Mouse (Mus musculus): ENCODE measurements at regions not wholly inside any gene's neighbourhood (a gene's known extent, or its start where the extent isn't known, plus 50 kb on each side); places are given as distances from the start of the nearest gene placed in this dataset.
"Not testable (repeated sequence)": the region's sequence is repeated elsewhere in the genome, so short reads cannot be mapped to it uniquely, and the experiment has no call there.

- WGBS, result 67% methylated on average over 5 of the region's 5 CpGs
- Histone ChIP-seq H3K27me3 (ENCODE audit: control insufficient read depth, insufficient read depth, low read length) (no peaks in the 10 kb centered on the region), H3K4me1 (ENCODE audit: control insufficient read depth, insufficient read depth, insufficient read length) (no peaks in the 10 kb centered on the region), H3K4me3 (ENCODE audit: extremely low read depth, insufficient read depth, insufficient read length) (no peak overlapping the region), H3K36me3 (ENCODE audit: control insufficient read depth, insufficient read depth, low read length) (no peaks in the 10 kb centered on the region), H3K27ac (ENCODE audit: insufficient read depth, low read length) (no peak overlapping the region)
- DNase-seq (ENCODE audit: low read depth in 1 of 2, low spot score in 2 of 2), result no peak
- no peak for TF ChIP-seq POLR2A (IDR thresholded peaks at IDR 0.05; ENCODE audit: low read depth, low read length)
These were observed 61.6 kb downstream of the Zxdb start for GRCm38 (mm10) chrX:94785983-94786382.

GRCm38 (mm10) chrX:94788331-94788920, 64.1 kb downstream of the Zxdb start:
- TF ChIP-seq POLR2A (IDR thresholded peaks at IDR 0.05; ENCODE audit: low read depth, low read length) (no peak), CTCF (IDR thresholded peaks at IDR 0.05; ENCODE audit: extremely low read depth, insufficient read depth, insufficient read length, insufficient replicate concordance) (no peak)
- Histone ChIP-seq H3K4me3 (ENCODE audit: extremely low read depth, insufficient read depth, insufficient read length) (no peak overlapping the region), H3K4me1 (ENCODE audit: control insufficient read depth, insufficient read depth, insufficient read length) (no peaks in the 10 kb centered on the region), H3K27ac (ENCODE audit: insufficient read depth, low read length) (no peak overlapping the region), H3K36me3 (ENCODE audit: control insufficient read depth, insufficient read depth, low read length) (no peaks in the 10 kb centered on the region), H3K27me3 (ENCODE audit: control insufficient read depth, insufficient read depth, low read length) (no peaks in the 10 kb centered on the region)
- 85% methylated on average over 3 of the region's 3 CpGs for WGBS
- DNase-seq (ENCODE audit: low read depth in 1 of 2, low spot score in 2 of 2), result no peak

- DNase-seq (ENCODE audit: low read depth in 1 of 2, low spot score in 2 of 2), result not testable (repeated sequence)
- no CpG with 5 or more reads among the region's 37 CpGs for WGBS
These were observed 72.5 kb downstream of the Zxdb start for GRCm38 (mm10) chrX:94796845-94797244.

GRCm38 (mm10) chrX:94797348-94798182, 73.2 kb downstream of the Zxdb start:
- no CpG with 5 or more reads among the region's 131 CpGs for WGBS
- H3K27me3 ChIP-seq (ENCODE audit: control insufficient read depth, insufficient read depth, low read length); H3K36me3 ChIP-seq (ENCODE audit: control insufficient read depth, insufficient read depth, low read length); DNase-seq (ENCODE audit: low read depth in 1 of 2, low spot score in 2 of 2); H3K4me1 ChIP-seq (ENCODE audit: control insufficient read depth, insufficient read depth, insufficient read length); H3K4me3 ChIP-seq (ENCODE audit: extremely low read depth, insufficient read depth, insufficient read length); H3K27ac ChIP-seq (ENCODE audit: insufficient read depth, low read length): not testable (repeated sequence)

More at GRCm38 (mm10) chrX:94796845-94797244, 72.5 kb downstream of the Zxdb start:
- H3K27me3 ChIP-seq (ENCODE audit: control insufficient read depth, insufficient read depth, low read length); H3K4me1 ChIP-seq (ENCODE audit: control insufficient read depth, insufficient read depth, insufficient read length); H3K36me3 ChIP-seq (ENCODE audit: control insufficient read depth, insufficient read depth, low read length); H3K27ac ChIP-seq (ENCODE audit: insufficient read depth, low read length); H3K4me3 ChIP-seq (ENCODE audit: extremely low read depth, insufficient read depth, insufficient read length): not testable (repeated sequence)

- no CpG with 5 or more reads among the region's 22 CpGs for WGBS
- not testable (repeated sequence) for H3K4me1 ChIP-seq (ENCODE audit: control insufficient read depth, insufficient read depth, insufficient read length); H3K4me3 ChIP-seq (ENCODE audit: extremely low read depth, insufficient read depth, insufficient read length); DNase-seq (ENCODE audit: low read depth in 1 of 2, low spot score in 2 of 2); H3K27me3 ChIP-seq (ENCODE audit: control insufficient read depth, insufficient read depth, low read length); H3K27ac ChIP-seq (ENCODE audit: insufficient read depth, low read length); H3K36me3 ChIP-seq (ENCODE audit: control insufficient read depth, insufficient read depth, low read length)
These were observed 73.8 kb downstream of the Zxdb start for GRCm38 (mm10) chrX:94798183-94798619.

GRCm38 (mm10) chrX:94812760-94813159, 88.4 kb downstream of the Zxdb start:
- H3K4me3 ChIP-seq (ENCODE audit: extremely low read depth, insufficient read depth, insufficient read length); H3K27ac ChIP-seq (ENCODE audit: insufficient read depth, low read length); H3K36me3 ChIP-seq (ENCODE audit: control insufficient read depth, insufficient read depth, low read length); H3K4me1 ChIP-seq (ENCODE audit: control insufficient read depth, insufficient read depth, insufficient read length); DNase-seq (ENCODE audit: low read depth in 1 of 2, low spot score in 2 of 2); H3K27me3 ChIP-seq (ENCODE audit: control insufficient read depth, insufficient read depth, low read length): not testable (repeated sequence)
- WGBS, result no CpG with 5 or more reads among the region's 3 CpGs

- 82% methylated on average over 6 of the region's 6 CpGs for WGBS
- H3K36me3 ChIP-seq (ENCODE audit: control insufficient read depth, insufficient read depth, low read length); H3K27me3 ChIP-seq (ENCODE audit: control insufficient read depth, insufficient read depth, low read length); H3K4me1 ChIP-seq (ENCODE audit: control insufficient read depth, insufficient read depth, insufficient read length); DNase-seq (ENCODE audit: low read depth in 1 of 2, low spot score in 2 of 2): not testable (repeated sequence)
- peak overlapping the region; percentile 14; the same call in 1 of the 2 replicates for H3K4me3 ChIP-seq (ENCODE audit: extremely low read depth, insufficient read depth, insufficient read length)
- H3K27ac ChIP-seq (ENCODE audit: insufficient read depth, low read length), result peak overlapping the region; percentile 41; the same call in 1 of the 2 replicates
These were observed 103.2 kb downstream of the Zxdb start for GRCm38 (mm10) chrX:94827524-94827923.

GRCm38 (mm10) chrX:94844110-94844779, 119.9 kb downstream of the Zxdb start:
- not testable (repeated sequence) for H3K27ac ChIP-seq (ENCODE audit: insufficient read depth, low read length); H3K4me3 ChIP-seq (ENCODE audit: extremely low read depth, insufficient read depth, insufficient read length); H3K36me3 ChIP-seq (ENCODE audit: control insufficient read depth, insufficient read depth, low read length); H3K27me3 ChIP-seq (ENCODE audit: control insufficient read depth, insufficient read depth, low read length); H3K4me1 ChIP-seq (ENCODE audit: control insufficient read depth, insufficient read depth, insufficient read length); DNase-seq (ENCODE audit: low read depth in 1 of 2, low spot score in 2 of 2)
- WGBS, result 33% methylated on average over 2 of the region's 2 CpGs

GRCm38 (mm10) chrX:94849549-94849948, 125.2 kb downstream of the Zxdb start:
- H3K27me3 ChIP-seq (ENCODE audit: control insufficient read depth, insufficient read depth, low read length); H3K4me1 ChIP-seq (ENCODE audit: control insufficient read depth, insufficient read depth, insufficient read length); H3K27ac ChIP-seq (ENCODE audit: insufficient read depth, low read length); DNase-seq (ENCODE audit: low read depth in 1 of 2, low spot score in 2 of 2); H3K36me3 ChIP-seq (ENCODE audit: control insufficient read depth, insufficient read depth, low read length); H3K4me3 ChIP-seq (ENCODE audit: extremely low read depth, insufficient read depth, insufficient read length): not testable (repeated sequence)
- 100% methylated on average over 1 of the region's 3 CpGs for WGBS

Data from spleen, adult 2 months (tissue).